Mouse (Mus musculus): ENCODE measurements around the gene Plxna4. TPM values are rescaled to one million over a fixed set of nuclear protein-coding genes. Genes with fewer than 3 reads are reported as not detected.

Gene Plxna4
- polyA plus RNA-seq, 1 experiment from 2014 or later, result 14.0 TPM

GRCm38 (mm10) chr6:32224007-32224703 lies 363.8 kb downstream of the Plxna4 start:
- Histone ChIP-seq H3K9ac (ENCODE audit: low read depth, low read length) (no peak overlapping the region), H3K4me3 (ENCODE audit: low read length) (no peak overlapping the region), H3K27me3 (replicated peaks; ENCODE audit: control insufficient read depth, insufficient read depth, low read length) (no peaks in the 10 kb centered on the region), H3K27ac (ENCODE audit: low read depth, low read length) (no peak overlapping the region), H3K36me3 (ENCODE audit: control insufficient read depth, insufficient read depth, low read length) (peaks cover 8% of the 10 kb centered on the region), H3K9me3 (ENCODE audit: control insufficient read depth, low read length) (no peaks in the 10 kb centered on the region), H3K4me1 (ENCODE audit: control insufficient read depth, insufficient read depth, low read depth, low read length) (no peaks in the 10 kb centered on the region), H3K4me2 (ENCODE audit: low read length) (no peak overlapping the region)
- 85% methylated on average over 7 of the region's 7 CpGs for WGBS
- ATAC-seq, result no peak

GRCm38 (mm10) chr6:32220765-32221164 lies 367.2 kb downstream of the Plxna4 start:
- Histone ChIP-seq H3K27me3 (replicated peaks; ENCODE audit: control insufficient read depth, insufficient read depth, low read length) (no peaks in the 10 kb centered on the region), H3K4me1 (ENCODE audit: control insufficient read depth, insufficient read depth, low read depth, low read length) (no peaks in the 10 kb centered on the region), H3K36me3 (ENCODE audit: control insufficient read depth, insufficient read depth, low read length) (peaks cover 5% of the 10 kb centered on the region), H3K4me3 (ENCODE audit: low read length) (no peak overlapping the region), H3K9me3 (ENCODE audit: control insufficient read depth, low read length) (no peaks in the 10 kb centered on the region), H3K9ac (ENCODE audit: low read depth, low read length) (no peak overlapping the region), H3K4me2 (ENCODE audit: low read length) (no peak overlapping the region), H3K27ac (ENCODE audit: low read depth, low read length) (no peak overlapping the region)
- no peak for ATAC-seq
- 86% methylated on average over 8 of the region's 8 CpGs for WGBS

GRCm38 (mm10) chr6:32218544-32218943 lies 369.4 kb downstream of the Plxna4 start:
- WGBS, result 91% methylated on average over 3 of the region's 3 CpGs
- Histone ChIP-seq H3K4me1 (ENCODE audit: control insufficient read depth, insufficient read depth, low read depth, low read length) (no peaks in the 10 kb centered on the region), H3K27me3 (replicated peaks; ENCODE audit: control insufficient read depth, insufficient read depth, low read length) (no peaks in the 10 kb centered on the region), H3K4me2 (ENCODE audit: low read length) (no peak overlapping the region), H3K9ac (ENCODE audit: low read depth, low read length) (no peak overlapping the region), H3K27ac (ENCODE audit: low read depth, low read length) (no peak overlapping the region), H3K9me3 (ENCODE audit: control insufficient read depth, low read length) (no peaks in the 10 kb centered on the region), H3K4me3 (ENCODE audit: low read length) (no peak overlapping the region), H3K36me3 (ENCODE audit: control insufficient read depth, insufficient read depth, low read length) (peaks cover 5% of the 10 kb centered on the region)
- no peak for ATAC-seq

- Histone ChIP-seq H3K36me3 (ENCODE audit: control insufficient read depth, insufficient read depth, low read length) (peaks cover 9% of the 10 kb centered on the region), H3K4me2 (ENCODE audit: low read length) (no peak overlapping the region), H3K27me3 (replicated peaks; ENCODE audit: control insufficient read depth, insufficient read depth, low read length) (no peaks in the 10 kb centered on the region), H3K4me3 (ENCODE audit: low read length) (no peak overlapping the region), H3K4me1 (ENCODE audit: control insufficient read depth, insufficient read depth, low read depth, low read length) (no peaks in the 10 kb centered on the region), H3K9me3 (ENCODE audit: control insufficient read depth, low read length) (no peaks in the 10 kb centered on the region), H3K27ac (ENCODE audit: low read depth, low read length) (no peak overlapping the region), H3K9ac (ENCODE audit: low read depth, low read length) (no peak overlapping the region)
- no peak for ATAC-seq
- WGBS, result 44% methylated on average over 4 of the region's 4 CpGs
Measured at GRCm38 (mm10) chr6:32212439-32212838, 375.6 kb downstream of the Plxna4 start.

GRCm38 (mm10) chr6:32210139-32210538 lies 377.9 kb downstream of the Plxna4 start:
- no peaks in the 10 kb centered on the region for H3K9me3 ChIP-seq (ENCODE audit: control insufficient read depth, low read length)
- no peak for ATAC-seq
- H3K36me3 ChIP-seq (ENCODE audit: control insufficient read depth, insufficient read depth, low read length), result peaks cover 9% of the 10 kb centered on the region
- no peak overlapping the region for H3K4me2 ChIP-seq (ENCODE audit: low read length)
- H3K9ac ChIP-seq (ENCODE audit: low read depth, low read length), result no peak overlapping the region
- H3K4me1 ChIP-seq (ENCODE audit: control insufficient read depth, insufficient read depth, low read depth, low read length), result no peaks in the 10 kb centered on the region
- H3K27me3 ChIP-seq (replicated peaks; ENCODE audit: control insufficient read depth, insufficient read depth, low read length), result no peaks in the 10 kb centered on the region
- no peak overlapping the region for H3K27ac ChIP-seq (ENCODE audit: low read depth, low read length)
- H3K4me3 ChIP-seq (ENCODE audit: low read length), result no peak overlapping the region
- WGBS, result 76% methylated on average over 7 of the region's 7 CpGs

GRCm38 (mm10) chr6:32208951-32209350 lies 379.0 kb downstream of the Plxna4 start:
- no peak overlapping the region for H3K9ac ChIP-seq (ENCODE audit: low read depth, low read length)
- H3K4me1 ChIP-seq (ENCODE audit: control insufficient read depth, insufficient read depth, low read depth, low read length), result no peaks in the 10 kb centered on the region; the same call in 1 of the 2 replicates
- H3K27ac ChIP-seq (ENCODE audit: low read depth, low read length), result no peak overlapping the region
- H3K9me3 ChIP-seq (ENCODE audit: control insufficient read depth, low read length), result no peaks in the 10 kb centered on the region
- 87% methylated on average over 7 of the region's 7 CpGs for WGBS
- peaks cover 5% of the 10 kb centered on the region; the same call in 1 of the 2 replicates for H3K36me3 ChIP-seq (ENCODE audit: control insufficient read depth, insufficient read depth, low read length)
- H3K4me3 ChIP-seq (ENCODE audit: low read length), result no peak overlapping the region
- ATAC-seq, result no peak
- H3K4me2 ChIP-seq (ENCODE audit: low read length), result no peak overlapping the region
- no peaks in the 10 kb centered on the region for H3K27me3 ChIP-seq (replicated peaks; ENCODE audit: control insufficient read depth, insufficient read depth, low read length)

- Histone ChIP-seq H3K36me3 (ENCODE audit: control insufficient read depth, insufficient read depth, low read length) (peaks cover 7% of the 10 kb centered on the region; the same call in 1 of the 2 replicates), H3K9ac (ENCODE audit: low read depth, low read length) (no peak overlapping the region), H3K4me2 (ENCODE audit: low read length) (no peak overlapping the region), H3K4me1 (ENCODE audit: control insufficient read depth, insufficient read depth, low read depth, low read length) (no peaks in the 10 kb centered on the region; the same call in 1 of the 2 replicates), H3K4me3 (ENCODE audit: low read length) (no peak overlapping the region), H3K27ac (ENCODE audit: low read depth, low read length) (no peak overlapping the region), H3K27me3 (replicated peaks; ENCODE audit: control insufficient read depth, insufficient read depth, low read length) (no peaks in the 10 kb centered on the region), H3K9me3 (ENCODE audit: control insufficient read depth, low read length) (no peaks in the 10 kb centered on the region)
- no peak for ATAC-seq
- WGBS, result 64% methylated on average over 4 of the region's 4 CpGs
Measured at GRCm38 (mm10) chr6:32204253-32204652, 383.7 kb downstream of the Plxna4 start.

- 21% methylated on average over 4 of the region's 4 CpGs for WGBS
- Histone ChIP-seq H3K9ac (ENCODE audit: low read depth, low read length) (peak overlapping the region; percentile 11; the same call in 1 of the 2 replicates), H3K4me1 (ENCODE audit: control insufficient read depth, insufficient read depth, low read depth, low read length) (no peaks in the 10 kb centered on the region; the same call in 1 of the 2 replicates), H3K27me3 (replicated peaks; ENCODE audit: control insufficient read depth, insufficient read depth, low read length) (no peaks in the 10 kb centered on the region), H3K27ac (ENCODE audit: low read depth, low read length) (no peak overlapping the region), H3K4me2 (ENCODE audit: low read length) (no peak overlapping the region), H3K4me3 (ENCODE audit: low read length) (no peak overlapping the region), H3K36me3 (ENCODE audit: control insufficient read depth, insufficient read depth, low read length) (peaks cover 3% of the 10 kb centered on the region; the same call in 1 of the 2 replicates), H3K9me3 (ENCODE audit: control insufficient read depth, low read length) (no peaks in the 10 kb centered on the region)
- ATAC-seq, result peak; percentile 52; the same call in 1 of the 2 replicates
Measured at GRCm38 (mm10) chr6:32203389-32203788, 384.6 kb downstream of the Plxna4 start.

GRCm38 (mm10) chr6:32202664-32203192 lies 385.3 kb downstream of the Plxna4 start:
- H3K4me3 ChIP-seq (ENCODE audit: low read length), result no peak overlapping the region
- peaks cover 2% of the 10 kb centered on the region; the same call in 1 of the 2 replicates for H3K36me3 ChIP-seq (ENCODE audit: control insufficient read depth, insufficient read depth, low read length)
- no peaks in the 10 kb centered on the region for H3K27me3 ChIP-seq (replicated peaks; ENCODE audit: control insufficient read depth, insufficient read depth, low read length)
- H3K4me2 ChIP-seq (ENCODE audit: low read length), result no peak overlapping the region
- no peak for ATAC-seq
- H3K9me3 ChIP-seq (ENCODE audit: control insufficient read depth, low read length), result no peaks in the 10 kb centered on the region
- H3K4me1 ChIP-seq (ENCODE audit: control insufficient read depth, insufficient read depth, low read depth, low read length), result no peaks in the 10 kb centered on the region; the same call in 1 of the 2 replicates
- 48% methylated on average over 1 of the region's 1 CpGs for WGBS
- H3K27ac ChIP-seq (ENCODE audit: low read depth, low read length), result no peak overlapping the region; the same call in 1 of the 2 replicates
- H3K9ac ChIP-seq (ENCODE audit: low read depth, low read length), result no peak overlapping the region
